Mouse (Mus musculus) heart, adult 2 months (tissue): ENCODE results near the gene Saa2.
A peak's percentile ranks its signal among the peaks of the same experiment; 100 is the strongest.

Experiments used
- CTCF ChIP-seq: fragments of 200-600 bp; IDR thresholded peaks from 2 replicates; pipeline ENCODE4 v1.8.1; 2022; ENCODE audit warnings: antibody characterized with exemption, mild to moderate bottlenecking, moderate library complexity
- EP300 ChIP-seq: fragments of 200-500 bp; IDR thresholded peaks from 2 replicates; pipeline ENCODE4 v1.6.1; 2011; ENCODE audit warnings: low read depth, low read length, control low read depth; ENCODE audit not compliant: insufficient read depth
- POLR2A ChIP-seq: fragments of 200-500 bp; IDR thresholded peaks from 2 replicates; pipeline ENCODE4 v1.6.1; 2011; ENCODE audit warnings: mild to moderate bottlenecking, low read depth, low read length, control low read depth; ENCODE audit not compliant: insufficient read depth

DNA sequence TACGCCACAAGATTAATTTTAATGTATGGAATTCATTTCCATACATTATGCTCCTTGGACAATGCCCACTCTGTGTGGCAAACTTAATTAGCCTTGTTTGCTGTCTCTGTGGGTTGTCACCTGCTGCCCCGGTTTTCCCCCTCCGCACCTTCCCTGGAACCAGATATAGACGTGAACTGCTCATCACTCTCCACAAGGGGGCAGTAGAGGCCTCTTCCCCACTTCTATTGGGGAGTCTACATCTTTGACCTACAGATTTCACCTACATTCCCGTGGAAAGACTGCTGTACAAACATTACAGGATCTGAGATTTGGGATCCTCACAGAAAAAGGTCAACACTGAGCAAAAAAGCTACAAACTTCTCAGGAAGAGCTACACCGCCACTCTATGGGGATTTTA lies 37.1 kb upstream of the Saa2 start:
- TF ChIP-seq CTCF, result peak; percentile 88
- no peak for TF ChIP-seq POLR2A
- 0 out of 2 replicates have a peak, but pooled peaks have one; percentile 16 for TF ChIP-seq EP300
